Mouse (Mus musculus) heart, embryonic 14.5 days (tissue): ENCODE results near the gene Myog. TPM values are rescaled to one million over a fixed set of nuclear protein-coding genes. Genes with fewer than 3 reads are reported as not detected.

ENCODE experiments used
- ATAC-seq: fragments of 200-750 bp; cut with Nextera tagmentation; 2 replicates; pipeline ENCODE4 v1.8.0; 2017; ENCODE audit warnings: low read depth, moderate TSS enrichment; ENCODE audit not compliant: insufficient number of reproducible peaks, insufficient read depth, low FRiP score
- H3K27ac ChIP-seq, 2 experiments: fragments of 200-500 bp in 1 of 2; fragments of 300-500 bp in 1 of 2; sonication (generic) in 1 of 2; replicated peaks in 1 of 2; 2 replicates each; pipeline ENCODE4 v1.5.1; 2012 to 2014; ENCODE audit warnings: low read depth in 2 of 2, low read length in 2 of 2, control low read depth in 1 of 2, mild to moderate bottlenecking in 1 of 2, mixed read lengths in 1 of 2; ENCODE audit not compliant: control insufficient read depth in 1 of 2, insufficient read depth in 1 of 2
- H3K27me3 ChIP-seq: fragments of 300-500 bp; sonication (generic); 2 replicates; pipeline ENCODE4 v1.6.1; 2014; ENCODE audit warnings: mild to moderate bottlenecking, low read length, control low read depth; ENCODE audit not compliant: control insufficient read depth, insufficient read depth
- H3K36me3 ChIP-seq: fragments of 300-500 bp; sonication (generic); 2 replicates; pipeline ENCODE4 v1.6.1; 2014; ENCODE audit warnings: mild to moderate bottlenecking, control low read depth, low read length, mixed read lengths; ENCODE audit not compliant: control insufficient read depth, insufficient read depth
- H3K4me1 ChIP-seq, 2 experiments: fragments of 200-500 bp in 1 of 2; fragments of 300-500 bp in 1 of 2; sonication (generic) in 1 of 2; 2 replicates each; pipeline ENCODE4 v1.6.1; 2012 to 2014; ENCODE audit warnings: low read length in 2 of 2, control low read depth in 1 of 2, mixed read lengths in 1 of 2; ENCODE audit not compliant: control insufficient read depth in 2 of 2, insufficient read depth in 2 of 2
- H3K4me2 ChIP-seq: fragments of 300-500 bp; sonication (generic); 2 replicates; pipeline ENCODE4 v1.6.1; 2014; ENCODE audit warnings: mild to moderate bottlenecking, low read length
- H3K4me3 ChIP-seq, 2 experiments: fragments of 200-500 bp in 1 of 2; fragments of 300-500 bp in 1 of 2; sonication (generic) in 1 of 2; 2 replicates each; pipeline ENCODE4 v1.5.1; 2012 to 2014; ENCODE audit warnings: low read length in 2 of 2, mild to moderate bottlenecking in 2 of 2, control low read depth in 1 of 2, low read depth in 1 of 2, moderate library complexity in 1 of 2; ENCODE audit not compliant: control insufficient read depth in 1 of 2, insufficient read depth in 1 of 2
- H3K9ac ChIP-seq: fragments of 300-500 bp; sonication (generic); 2 replicates; pipeline ENCODE4 v1.6.1; 2014; ENCODE audit warnings: mild to moderate bottlenecking, low read length
- H3K9me3 ChIP-seq: fragments of 300-500 bp; sonication (generic); 2 replicates; pipeline ENCODE4 v1.6.1; 2016; ENCODE audit warnings: low read length, control low read depth; ENCODE audit not compliant: control insufficient read depth
- WGBS: fragments of 180-500 bp; shearing (Covaris S2); extraction: QIAGEN DNeasy Blood & Tissue Kit; methylation state at CpG from one replicate; pipeline ENCODE4 v1.1.7; 2014; 5-methylcytosine and 5-hydroxymethylcytosine counted together
- polyA plus RNA-seq: library from polyadenylated mRNA; unstranded; fragments of >200 nt; fragmentation: Nextera tagmentation; extraction: Ambion mirVana; gene quantifications from 2 replicates; pipeline ENCODE4 v1.2.1, GENCODE M21; 2014

Myog gene
- polyA plus RNA-seq, 1 experiment from 2014 or later, result 0.70 TPM

DNA sequence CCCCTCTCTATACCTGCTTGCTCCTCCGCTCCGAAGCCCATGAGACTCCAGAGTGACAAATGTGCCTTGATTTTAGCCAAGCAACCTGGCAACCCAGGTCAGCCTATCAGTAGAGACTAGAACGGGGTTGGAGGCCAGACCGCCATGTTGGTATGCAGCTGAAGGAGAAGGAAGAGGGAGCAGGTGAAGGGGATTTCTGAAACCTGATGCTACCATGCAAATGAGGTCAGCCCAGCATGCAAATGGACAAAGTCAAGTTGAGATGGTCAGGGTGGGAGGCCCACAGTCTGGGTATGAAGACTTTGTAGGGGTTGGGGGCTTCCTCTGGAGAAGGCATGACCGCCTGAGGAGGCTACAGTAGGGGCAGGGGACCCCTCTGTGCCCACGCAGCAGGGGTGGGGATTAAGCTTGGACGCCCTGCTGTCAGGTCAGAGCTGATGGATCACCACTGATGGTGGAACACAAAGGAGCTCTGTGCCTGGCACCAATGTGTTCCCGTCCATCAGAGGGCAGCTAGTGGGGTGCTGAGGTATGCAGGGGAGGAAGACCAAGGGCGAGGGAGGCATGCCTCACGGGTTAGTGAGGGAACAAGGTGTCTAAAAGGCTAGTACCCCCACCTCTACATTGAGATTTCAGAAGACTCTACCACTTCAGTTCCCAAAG, 4.2 kb upstream of the Myog start:
- Histone ChIP-seq H3K27me3 (no peaks in the 10 kb centered on the region), H3K27ac (no peak overlapping the region), H3K9ac (no peak overlapping the region), H3K4me2 (no peak overlapping the region), H3K36me3 (no peaks in the 10 kb centered on the region), H3K4me3 (no peak overlapping the region), H3K9me3 (no peaks in the 10 kb centered on the region), H3K4me1 (peaks cover 20% of the 10 kb centered on the region in 2 experiments)
- WGBS, result 59% methylated on average over 10 of the region's 10 CpGs
- no peak for ATAC-seq

DNA sequence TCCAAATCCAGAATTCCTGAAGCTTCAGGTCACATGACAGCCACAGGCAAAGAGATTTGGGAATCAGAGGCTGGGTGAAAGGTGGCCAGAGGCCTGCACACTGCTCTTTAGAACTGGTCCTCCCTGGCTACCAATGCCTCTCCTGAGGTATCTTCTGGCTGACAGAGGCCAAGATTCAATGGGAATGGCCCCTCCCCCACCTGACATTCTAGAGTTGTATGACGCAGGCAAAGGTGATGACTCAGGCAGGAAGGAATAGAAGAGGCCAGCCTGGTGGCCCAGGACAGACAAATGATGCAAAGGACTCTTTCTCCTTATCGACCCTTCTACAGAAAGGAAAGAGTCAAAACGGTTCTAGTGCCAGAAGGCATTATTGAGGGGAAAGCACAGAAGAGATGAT, 1.6 kb upstream of the Myog start:
- 41% methylated on average over 3 of the region's 3 CpGs for WGBS
- Histone ChIP-seq H3K27ac (no peak overlapping the region), H3K9me3 (no peaks in the 10 kb centered on the region), H3K27me3 (no peaks in the 10 kb centered on the region), H3K4me2 (no peak overlapping the region), H3K9ac (no peak overlapping the region), H3K36me3 (no peaks in the 10 kb centered on the region), H3K4me3 (no peak overlapping the region), H3K4me1 (peaks cover 15 to 17% of the 10 kb centered on the region in 2 experiments)
- no peak for ATAC-seq

DNA sequence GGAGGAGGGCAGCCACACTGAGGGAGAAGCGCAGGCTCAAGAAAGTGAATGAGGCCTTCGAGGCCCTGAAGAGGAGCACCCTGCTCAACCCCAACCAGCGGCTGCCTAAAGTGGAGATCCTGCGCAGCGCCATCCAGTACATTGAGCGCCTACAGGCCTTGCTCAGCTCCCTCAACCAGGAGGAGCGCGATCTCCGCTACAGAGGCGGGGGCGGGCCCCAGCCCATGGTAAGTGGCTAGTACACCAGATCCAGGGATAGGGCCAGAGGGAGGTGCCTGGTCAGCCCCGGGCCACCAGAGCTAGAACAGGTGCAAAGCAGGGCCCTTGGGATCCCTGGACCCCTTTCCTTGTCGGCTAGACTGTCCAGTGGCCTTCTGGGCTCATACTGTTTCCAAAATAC, 511 bp downstream of the Myog start:
- Histone ChIP-seq H3K9ac (no peak overlapping the region; the same call in 1 of the 2 replicates), H3K27ac (no peak overlapping the region), H3K27me3 (no peaks in the 10 kb centered on the region), H3K4me2 (no peak overlapping the region), H3K4me3 (no peak overlapping the region), H3K36me3 (no peaks in the 10 kb centered on the region), H3K4me1 (peaks cover 14 to 15% of the 10 kb centered on the region in 2 experiments), H3K9me3 (no peaks in the 10 kb centered on the region)
- no peak for ATAC-seq
- WGBS, result 86% methylated on average over 13 of the region's 13 CpGs

DNA sequence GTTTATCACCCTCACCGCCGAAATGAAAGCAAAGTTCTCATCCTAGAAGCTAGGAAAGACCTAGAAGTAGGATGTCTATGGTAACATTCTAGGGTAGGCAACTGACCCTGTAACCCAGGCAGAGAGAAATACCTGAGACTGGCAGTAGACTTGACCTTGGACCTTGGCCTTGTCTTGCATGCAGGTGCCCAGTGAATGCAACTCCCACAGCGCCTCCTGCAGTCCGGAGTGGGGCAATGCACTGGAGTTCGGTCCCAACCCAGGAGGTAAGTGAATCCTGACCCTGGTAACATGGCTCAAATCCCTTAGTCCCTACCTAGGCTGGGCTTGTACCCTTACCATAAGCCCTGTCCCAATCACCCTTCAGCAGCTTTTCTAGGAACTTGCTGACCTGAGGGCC, 1.1 kb downstream of the Myog start:
- no peaks in the 10 kb centered on the region for H3K36me3 ChIP-seq
- WGBS, result 66% methylated on average over 5 of the region's 5 CpGs
- H3K27ac ChIP-seq, result no peak overlapping the region
- H3K9ac ChIP-seq, result no peak overlapping the region
- no peak for ATAC-seq
- H3K4me3 ChIP-seq, result no peak overlapping the region
- no peaks in the 10 kb centered on the region for H3K27me3 ChIP-seq
- H3K4me1 ChIP-seq, result peaks cover 14 to 15% of the 10 kb centered on the region in 2 experiments
- 0 out of 2 replicates have a peak, but pooled peaks cover 3% of the 10 kb centered on the region for H3K9me3 ChIP-seq
- no peak overlapping the region for H3K4me2 ChIP-seq

DNA sequence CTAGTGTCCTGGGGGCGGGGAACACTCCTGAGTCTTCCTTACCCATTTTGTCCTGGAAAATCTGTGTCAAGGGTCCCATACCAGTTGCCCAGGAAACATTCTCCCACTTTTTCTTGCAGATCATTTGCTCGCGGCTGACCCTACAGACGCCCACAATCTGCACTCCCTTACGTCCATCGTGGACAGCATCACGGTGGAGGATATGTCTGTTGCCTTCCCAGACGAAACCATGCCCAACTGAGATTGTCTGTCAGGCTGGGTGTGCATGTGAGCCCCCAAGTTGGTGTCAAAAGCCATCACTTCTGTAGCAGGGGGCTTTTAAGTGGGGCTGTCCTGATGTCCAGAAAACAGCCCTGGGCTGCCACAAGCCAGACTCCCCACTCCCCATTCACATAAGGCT, 1.8 kb downstream of the Myog start:
- no peak overlapping the region for H3K4me3 ChIP-seq
- peaks cover 14 to 15% of the 10 kb centered on the region in 2 experiments for H3K4me1 ChIP-seq
- H3K9me3 ChIP-seq, result 0 out of 2 replicates have a peak, but pooled peaks cover 3% of the 10 kb centered on the region
- WGBS, result 76% methylated on average over 8 of the region's 8 CpGs
- H3K27ac ChIP-seq, result no peak overlapping the region
- ATAC-seq, result no peak
- H3K27me3 ChIP-seq, result no peaks in the 10 kb centered on the region
- H3K36me3 ChIP-seq, result no peaks in the 10 kb centered on the region
- H3K4me2 ChIP-seq, result no peak overlapping the region
- H3K9ac ChIP-seq, result no peak overlapping the region

DNA sequence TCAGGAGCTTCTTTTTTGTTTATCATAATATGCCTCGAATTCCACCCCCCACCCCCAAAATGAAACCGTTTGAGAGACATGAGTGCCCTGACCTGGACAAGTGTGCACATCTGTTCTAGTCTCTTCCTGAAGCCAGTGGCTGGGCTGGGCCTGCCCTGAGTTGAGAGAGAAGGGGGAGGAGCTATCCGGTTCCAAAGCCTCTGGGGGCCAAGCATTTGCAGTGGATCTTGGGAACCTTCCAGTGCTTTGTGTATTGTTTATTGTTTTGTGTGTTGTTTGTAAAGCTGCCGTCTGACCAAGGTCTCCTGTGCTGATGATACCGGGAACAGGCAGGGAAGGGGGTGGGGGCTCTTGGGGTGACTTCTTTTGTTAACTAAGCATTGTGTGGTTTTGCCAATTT, 2.3 kb downstream of the Myog start:
- H3K4me2 ChIP-seq, result no peak overlapping the region
- WGBS, result 33% methylated on average over 5 of the region's 5 CpGs
- H3K36me3 ChIP-seq, result no peaks in the 10 kb centered on the region
- H3K27ac ChIP-seq, result no peak overlapping the region
- H3K9me3 ChIP-seq, result 0 out of 2 replicates have a peak, but pooled peaks cover 3% of the 10 kb centered on the region
- ATAC-seq, result no peak
- H3K4me3 ChIP-seq, result no peak overlapping the region
- H3K9ac ChIP-seq, result no peak overlapping the region
- H3K27me3 ChIP-seq, result no peaks in the 10 kb centered on the region
- H3K4me1 ChIP-seq, result peaks cover 14 to 15% of the 10 kb centered on the region in 2 experiments

DNA sequence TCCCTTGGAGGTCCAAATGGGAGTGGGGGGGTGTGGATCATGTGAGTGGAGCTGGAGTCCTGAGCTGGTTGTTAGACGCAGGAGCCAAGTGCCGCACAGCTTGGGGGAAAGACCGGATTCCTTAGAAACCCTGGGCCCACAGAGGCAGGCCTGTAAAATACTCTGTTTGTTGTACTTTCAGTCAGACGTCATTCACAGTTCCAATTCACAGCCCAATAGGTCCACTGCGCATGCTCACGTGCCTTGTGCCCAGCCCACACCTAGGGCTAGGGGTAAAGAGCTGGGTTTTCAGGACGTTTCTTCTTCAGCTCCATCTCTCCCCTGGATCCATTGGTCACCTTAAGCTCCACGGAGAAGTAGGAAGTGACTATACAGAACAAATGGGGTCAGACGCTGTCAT, 2.8 kb downstream of the Myog start:
- H3K4me3 ChIP-seq, result no peak overlapping the region
- H3K9ac ChIP-seq, result no peak overlapping the region
- WGBS, result 52% methylated on average over 9 of the region's 9 CpGs
- no peaks in the 10 kb centered on the region for H3K36me3 ChIP-seq
- no peak overlapping the region for H3K27ac ChIP-seq
- peaks cover 14 to 15% of the 10 kb centered on the region in 2 experiments for H3K4me1 ChIP-seq
- no peak overlapping the region for H3K4me2 ChIP-seq
- 0 out of 2 replicates have a peak, but pooled peaks cover 3% of the 10 kb centered on the region for H3K9me3 ChIP-seq
- ATAC-seq, result no peak
- no peaks in the 10 kb centered on the region for H3K27me3 ChIP-seq

DNA sequence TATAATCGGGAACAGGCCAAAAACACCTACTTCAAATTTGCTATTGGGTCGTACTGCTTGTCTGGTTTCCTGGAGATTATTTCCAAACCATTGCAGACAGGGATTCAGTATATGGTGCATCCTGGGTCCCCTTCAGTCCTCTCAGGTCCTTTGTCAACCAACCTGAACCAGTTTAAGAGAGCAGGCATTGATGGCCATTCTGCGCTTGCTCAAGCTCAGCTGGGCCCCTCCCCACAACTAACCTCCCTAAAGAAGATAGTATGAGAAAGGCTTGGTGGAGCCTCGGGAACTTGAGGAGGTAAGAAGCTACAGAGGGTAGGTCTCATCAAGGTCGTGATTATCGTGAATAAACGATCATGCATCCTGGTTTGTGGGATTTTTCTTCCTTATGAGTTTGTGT, 3.5 kb downstream of the Myog start:
- H3K36me3 ChIP-seq, result peaks cover 1% of the 10 kb centered on the region
- no peak for ATAC-seq

More for the DNA sequence above, 3.5 kb downstream of the Myog start:
- H3K4me3 ChIP-seq, result no peak overlapping the region
- no peak overlapping the region for H3K27ac ChIP-seq
- 0 out of 2 replicates have a peak, but pooled peaks cover 3% of the 10 kb centered on the region for H3K9me3 ChIP-seq
- peaks cover 13 to 14% of the 10 kb centered on the region in 2 experiments for H3K4me1 ChIP-seq
- 80% methylated on average over 7 of the region's 7 CpGs for WGBS
- no peak overlapping the region for H3K4me2 ChIP-seq
- H3K9ac ChIP-seq, result no peak overlapping the region
- 0 out of 2 replicates have a peak, but pooled peaks cover 3% of the 10 kb centered on the region for H3K27me3 ChIP-seq
